Mouse (Mus musculus) testis, adult 2 months (tissue): ENCODE results near the gene Tnk2.

Experiments
- CTCF ChIP-seq: fragments of 200-500 bp; IDR thresholded peaks from 2 replicates; pipeline ENCODE4 v1.5.1; 2012; ENCODE audit warnings: low read depth, mild to moderate bottlenecking, inconsistent platforms, low read length, moderate library complexity; ENCODE audit not compliant: control insufficient read depth, insufficient read depth, insufficient replicate concordance
- POLR2A ChIP-seq: fragments of 200-500 bp; IDR thresholded peaks from 2 replicates; pipeline ENCODE4 v1.6.1; 2012; ENCODE audit warnings: low read depth, mild to moderate bottlenecking, inconsistent platforms, low read length, moderate library complexity; ENCODE audit not compliant: control insufficient read depth

GRCm38 (mm10) chr16:32666671-32667551, 23.2 kb downstream of the Tnk2 start:
- TF ChIP-seq CTCF: no peak
- TF ChIP-seq POLR2A: no peak
